Mouse (Mus musculus) brain, adult 10 weeks (tissue): ENCODE data around the gene Ap5b1. TPM values are rescaled to one million over a fixed set of nuclear protein-coding genes. Genes with fewer than 3 reads are reported as not detected.

ENCODE experiments used
- polyA plus RNA-seq: library from polyadenylated mRNA; stranded (reverse); fragments of 350-450 nt; fragmentation: Illumina TruSeq; extraction: RNeasy Lipid Tissue Mini Kit (QIAGEN cat#74804); gene quantifications from one replicate; pipeline ENCODE4 v1.2.3, GENCODE M21; 2015; ENCODE audit warnings: low read depth, low replicate concordance

The Ap5b1 gene
- 2.5 TPM for polyA plus RNA-seq

DNA sequence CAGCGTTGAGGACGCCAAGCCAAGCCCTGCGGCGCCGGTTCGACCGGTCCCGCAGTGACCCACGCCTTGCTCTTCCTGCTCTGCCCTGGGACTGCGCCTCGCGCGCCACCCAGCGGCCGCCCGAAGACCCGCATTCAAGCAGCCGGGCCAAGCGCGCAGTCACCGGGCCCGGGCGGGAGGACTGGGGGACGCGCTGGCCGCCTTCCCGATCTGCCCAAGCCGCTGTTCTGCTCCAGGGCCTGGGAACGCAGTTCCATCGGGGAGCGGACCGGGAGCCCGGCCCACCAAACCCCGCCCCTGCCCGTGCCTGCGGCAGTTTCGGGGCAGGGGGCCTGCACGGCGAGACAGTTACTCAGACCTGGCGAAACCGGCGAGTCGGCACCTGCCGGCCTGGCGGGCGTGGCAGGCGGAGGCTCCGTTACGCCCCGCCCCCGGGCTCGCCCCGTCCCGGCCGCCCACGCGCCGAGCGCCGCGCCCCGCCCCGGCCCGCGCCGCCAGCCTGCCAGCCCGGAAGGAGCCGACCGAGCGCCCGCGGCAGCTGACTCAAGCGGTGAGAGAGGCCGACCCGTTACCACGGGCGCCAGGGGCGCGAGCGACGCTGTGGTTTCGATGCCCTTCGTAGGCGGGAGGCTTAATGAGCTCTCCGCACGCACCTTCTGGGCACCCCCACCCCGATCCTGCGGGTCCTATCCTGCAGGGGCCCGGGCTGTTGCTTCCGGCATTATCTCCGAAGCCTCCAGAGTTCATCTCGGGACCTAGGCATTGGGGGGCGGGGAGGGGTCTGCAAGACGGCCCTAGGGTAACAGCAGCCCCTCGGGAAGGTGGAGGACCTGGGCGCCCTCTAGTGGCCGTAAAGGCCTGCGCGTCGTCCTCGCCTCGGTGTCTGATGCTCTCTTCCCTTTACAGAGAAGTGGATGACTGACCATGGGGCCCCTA lies at the start of gene Ap5b1:
TSS of gene Ap5b1 (plus strand) at position 492 of the 936 bp plus-strand sequence.

GRCm38 (mm10) chr19:5560457-5561041 lies 7.3 kb upstream of the Ap5b1 start, which contains the start of gene Ovol1:
Gene Ovol1, minus strand, starts transcription at chr19:5560646.

DNA sequence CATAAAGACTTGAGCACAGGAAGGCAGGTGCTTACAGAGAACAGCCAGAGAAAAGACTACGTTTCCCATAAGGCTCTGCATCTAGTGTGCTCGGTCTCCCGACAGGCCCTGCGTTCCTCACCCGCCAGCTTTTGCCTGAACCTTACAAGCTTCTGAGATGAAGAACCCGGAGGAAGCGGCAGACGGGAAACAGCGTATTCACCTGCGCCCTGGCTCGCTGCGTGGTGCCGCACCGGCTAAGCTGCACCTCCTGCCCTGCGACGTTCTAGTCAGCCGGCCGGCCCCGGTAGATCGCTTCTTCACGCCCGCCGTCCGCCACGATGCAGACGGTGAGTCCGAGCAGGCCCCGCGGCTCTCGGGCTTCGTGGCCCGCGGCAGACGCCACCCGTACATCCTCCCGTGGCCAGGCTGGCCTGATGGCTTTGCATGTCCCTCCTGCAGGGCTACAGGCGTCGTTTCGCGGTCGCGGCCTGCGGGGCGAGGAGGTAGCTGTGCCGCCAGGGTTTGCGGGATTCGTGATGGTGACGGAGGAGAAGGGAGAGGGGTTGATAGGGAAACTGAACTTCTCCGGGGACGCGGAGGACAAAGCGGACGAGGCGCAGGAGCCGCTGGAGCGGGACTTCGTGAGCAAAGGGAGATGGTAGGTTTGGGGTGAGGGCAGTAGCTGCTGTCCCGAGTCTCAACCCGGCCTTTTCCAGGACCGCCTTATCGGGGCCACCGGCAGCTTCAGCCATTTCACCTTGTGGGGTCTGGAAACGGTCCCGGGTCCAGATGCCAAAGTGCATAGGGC lies 34.1 kb downstream of the Ap5b1 start, which contains the start of gene Rnaseh2c:
TSS of gene Rnaseh2c (plus strand) at position 122 of the 790 bp plus-strand sequence.

GRCm38 (mm10) chr19:5609547-5610404 lies 42.0 kb downstream of the Ap5b1 start, which contains the start of gene Kat5:
Gene Kat5, minus strand, starts transcription at chr19:5610237.

Other genes starting within 250 kb of the Ap5b1 start
- gene Catsper1, start 232.3 kb upstream of the Ap5b1 start, polyA plus RNA-seq = not detected
- 38.9 TPM for gene Cst6, start 218.5 kb upstream of the Ap5b1 start, polyA plus RNA-seq
- gene Eif1ad, start 201.3 kb upstream of the Ap5b1 start, polyA plus RNA-seq = 30.5 TPM
- gene Banf1, start 200.9 kb upstream of the Ap5b1 start, polyA plus RNA-seq = 117 TPM
- 47.6 TPM for gene Sart1, start 179.3 kb upstream of the Ap5b1 start, polyA plus RNA-seq
- gene Tsga10ip, start 165.5 kb upstream of the Ap5b1 start, polyA plus RNA-seq = not detected
- 429 TPM for gene Drap1, start 143.0 kb upstream of the Ap5b1 start, polyA plus RNA-seq
- gene AI837181, start 142.9 kb upstream of the Ap5b1 start, polyA plus RNA-seq = 80.0 TPM
- not detected for gene Fosl1, start 120.5 kb upstream of the Ap5b1 start, polyA plus RNA-seq
- 23.3 TPM for gene Ccdc85b, start 110.1 kb upstream of the Ap5b1 start, polyA plus RNA-seq
- gene Fibp, start 107.4 kb upstream of the Ap5b1 start, polyA plus RNA-seq = 87.6 TPM
- not detected for gene Ctsw, start 99.5 kb upstream of the Ap5b1 start, polyA plus RNA-seq
- gene Efemp2, start 94.1 kb upstream of the Ap5b1 start, polyA plus RNA-seq = 15.4 TPM
- 32.4 TPM for gene Mus81, start 79.6 kb upstream of the Ap5b1 start, polyA plus RNA-seq
- 1,416 TPM for gene Cfl1, start 77.6 kb upstream of the Ap5b1 start, polyA plus RNA-seq
- gene 1700020D05Rik, start 64.2 kb upstream of the Ap5b1 start, polyA plus RNA-seq = 3.0 TPM
- gene Snx32, start 57.5 kb upstream of the Ap5b1 start, polyA plus RNA-seq = 96.1 TPM
- not detected for gene Ovol1, start 7.4 kb upstream of the Ap5b1 start, polyA plus RNA-seq
- gene Rnaseh2c, start 33.8 kb downstream of the Ap5b1 start, polyA plus RNA-seq = 40.8 TPM
- 92.0 TPM for gene Kat5, start 42.2 kb downstream of the Ap5b1 start, polyA plus RNA-seq
- gene Rela, start 69.5 kb downstream of the Ap5b1 start, polyA plus RNA-seq = 14.1 TPM
- gene Sipa1, start 95.7 kb downstream of the Ap5b1 start, polyA plus RNA-seq = 8.9 TPM
- gene Map3k11, start 120.7 kb downstream of the Ap5b1 start, polyA plus RNA-seq = 16.2 TPM
- 32.6 TPM for gene Pcnx3, start 120.9 kb downstream of the Ap5b1 start, polyA plus RNA-seq
- gene Kcnk7, start 136.3 kb downstream of the Ap5b1 start, polyA plus RNA-seq = 0.64 TPM
- gene Ehbp1l1, start 158.3 kb downstream of the Ap5b1 start, polyA plus RNA-seq = 11.2 TPM
- 30.2 TPM for gene Fam89b, start 161.6 kb downstream of the Ap5b1 start, polyA plus RNA-seq
- 27.2 TPM for gene Ltbp3, start 172.9 kb downstream of the Ap5b1 start, polyA plus RNA-seq
- 68.8 TPM for gene Scyl1, start 203.4 kb downstream of the Ap5b1 start, polyA plus RNA-seq